Mouse (Mus musculus): ENCODE measurements around the gene Os9.
A peak's percentile ranks its signal among the peaks of the same experiment; 100 is the strongest.
"Not testable (repeated sequence)": the region's sequence is repeated elsewhere in the genome, so short reads cannot be mapped to it uniquely, and the experiment has no call there.

Os9 gene

GRCm38 (mm10) chr10:127080901-127081780 lies 39.8 kb downstream of the Os9 start:
- DNase-seq (ENCODE audit: low spot score in 2 of 2): no peak

DNA sequence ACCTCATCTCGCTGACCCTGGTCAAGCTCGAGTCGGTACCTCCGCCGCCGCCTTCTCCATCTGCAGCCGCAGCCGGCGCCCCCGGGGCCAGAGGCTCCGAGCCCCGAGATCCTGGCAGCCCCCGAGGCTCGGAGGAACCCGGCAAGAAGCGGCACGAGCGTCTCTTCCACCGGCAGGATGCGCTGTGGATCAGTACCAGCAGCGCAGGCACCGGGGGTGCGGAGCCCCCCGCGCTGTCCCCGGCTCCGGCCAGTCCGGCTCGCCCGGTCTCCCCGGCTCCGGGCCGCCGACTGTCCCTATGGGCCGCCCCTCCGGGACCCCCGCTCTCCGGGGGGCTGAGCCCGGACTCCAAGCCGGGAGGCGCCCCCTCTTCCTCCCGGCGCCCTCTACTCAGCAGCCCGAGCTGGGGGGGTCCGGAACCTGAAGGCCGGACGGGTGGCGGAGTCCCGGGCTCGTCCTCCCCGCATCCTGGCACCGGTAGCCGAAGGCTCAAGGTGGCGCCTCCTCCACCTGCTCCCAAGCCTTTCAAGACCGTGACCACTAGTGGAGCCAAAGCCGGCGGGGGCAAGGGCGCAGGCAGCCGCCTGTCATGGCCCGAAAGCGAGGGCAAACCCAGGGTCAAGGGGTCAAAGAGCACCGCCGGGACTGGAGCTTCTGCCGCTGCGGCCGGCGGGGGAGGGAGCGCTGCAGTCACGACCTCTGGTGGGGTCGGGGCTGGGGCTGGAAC lies 41.1 kb downstream of the Os9 start:
- DNase-seq (ENCODE audit: low spot score in 2 of 2): no peak

DNA sequence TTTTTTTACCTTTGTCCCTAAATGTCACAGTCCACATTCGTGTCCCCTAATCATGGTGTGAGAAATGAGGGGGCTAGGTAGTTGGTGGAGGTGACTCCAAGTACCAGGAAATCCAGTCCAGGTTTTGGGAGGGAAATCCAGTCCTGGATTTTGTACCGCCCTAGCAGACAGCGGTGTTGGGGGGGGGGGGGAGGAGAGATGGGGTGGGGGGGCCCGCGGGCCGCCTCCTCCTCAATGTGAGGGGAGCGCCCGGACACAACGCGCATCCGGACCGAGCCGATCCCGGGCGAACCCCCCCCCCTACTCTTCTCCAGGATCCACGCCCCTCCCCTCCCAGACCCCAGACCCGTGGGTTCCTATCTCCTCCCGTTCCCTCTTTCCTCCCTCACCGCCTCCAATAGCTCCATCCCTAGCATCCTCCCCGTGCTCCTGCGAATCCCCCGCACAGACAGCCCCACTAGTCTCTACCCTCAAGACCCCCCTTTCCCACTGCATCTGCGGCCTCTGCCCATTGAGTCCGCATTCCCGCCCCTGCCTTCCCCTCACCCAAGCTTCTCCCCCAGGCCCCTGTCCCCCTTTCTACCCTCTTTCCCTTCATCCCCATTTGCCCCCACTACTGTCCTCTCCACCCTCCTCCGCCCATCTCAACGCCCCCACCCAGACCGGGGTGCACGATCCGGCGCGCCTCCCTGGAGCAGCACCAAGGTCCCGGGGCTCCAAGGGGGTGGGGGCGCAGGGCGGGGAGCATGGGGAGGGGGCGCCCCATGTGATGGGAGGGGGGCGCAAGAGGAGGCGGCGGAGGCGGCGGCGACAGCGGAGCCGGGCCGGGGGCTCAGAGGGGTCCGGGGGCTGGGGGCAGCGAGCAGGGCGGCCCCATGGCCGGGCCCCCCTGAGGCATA lies 42.0 kb downstream of the Os9 start:
- DNase-seq (ENCODE audit: low spot score in 2 of 2): no peak

DNA sequence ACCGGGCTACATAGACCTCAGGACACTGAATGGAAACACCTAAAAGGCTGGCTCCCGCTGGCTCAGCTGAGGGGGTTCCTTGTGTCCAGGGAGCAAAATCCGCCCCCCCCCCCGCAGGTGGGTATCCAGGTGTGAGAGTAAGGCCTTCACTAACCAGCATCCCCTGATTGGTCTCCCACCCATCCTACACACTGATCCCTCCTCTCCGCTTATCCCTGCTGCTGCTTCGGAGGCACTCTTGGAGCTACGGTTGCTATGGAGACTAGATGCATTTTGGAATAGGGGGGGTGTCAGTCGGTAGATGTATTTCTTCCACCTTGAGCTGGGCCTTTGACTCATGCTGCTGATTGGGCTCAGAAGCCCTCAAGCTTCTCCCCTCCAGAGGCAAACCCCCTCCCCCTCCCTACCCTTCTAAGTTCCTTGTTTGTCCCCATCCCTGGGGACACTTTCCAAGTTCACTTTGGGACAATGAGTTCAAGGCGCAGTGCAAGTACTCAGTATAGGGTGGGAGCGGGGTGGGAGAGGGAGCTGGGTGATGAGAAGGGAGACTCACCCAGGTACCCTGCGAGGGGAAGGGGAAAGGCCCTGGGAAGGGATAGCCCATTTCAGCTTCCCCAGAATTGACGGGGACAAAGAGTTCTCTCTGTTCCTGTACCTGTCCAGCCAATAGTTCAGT lies 42.8 kb downstream of the Os9 start:
- DNase-seq (ENCODE audit: low spot score in 2 of 2): no peak

DNA sequence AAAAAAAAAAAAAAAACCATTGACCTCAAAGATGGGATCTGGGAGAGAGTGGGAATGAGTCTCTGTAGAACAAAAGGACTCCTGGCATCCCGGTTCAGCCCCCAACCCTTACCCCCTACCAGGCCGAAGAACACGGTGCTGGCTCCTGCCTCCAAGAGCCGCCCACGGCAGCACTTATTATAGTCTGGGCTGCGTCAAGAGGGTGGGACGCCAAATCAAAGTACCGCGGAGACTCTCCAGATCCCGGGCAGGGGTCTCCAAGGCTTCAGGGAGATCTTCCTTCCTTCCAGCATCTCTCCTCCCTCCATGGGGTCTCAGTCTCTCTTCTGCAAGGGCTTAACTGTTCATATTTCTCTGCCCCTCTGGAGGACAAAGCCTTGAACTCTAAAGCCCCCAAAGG lies 43.4 kb downstream of the Os9 start:
- no peak for DNase-seq (ENCODE audit: low spot score in 2 of 2)

DNA sequence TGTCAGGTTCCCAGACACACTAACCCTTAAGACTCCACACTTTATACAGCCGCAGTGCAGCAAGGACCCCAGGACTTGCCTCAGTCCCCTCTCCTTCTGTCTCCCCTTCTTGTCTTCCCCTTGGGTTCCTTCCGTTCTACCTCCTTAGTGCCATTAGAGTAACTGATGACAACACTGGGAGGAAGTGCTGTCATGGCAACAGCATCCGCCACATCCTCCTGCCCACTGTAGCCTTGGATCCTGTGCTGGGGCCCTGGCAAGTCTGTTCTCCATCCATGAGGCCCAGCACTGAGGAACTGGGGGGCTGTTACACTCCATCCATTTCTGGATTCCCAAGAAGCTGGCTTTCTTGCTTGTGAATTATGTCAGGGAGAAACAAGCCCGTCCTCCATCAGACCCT lies 44.8 kb downstream of the Os9 start:
- DNase-seq (ENCODE audit: low spot score in 2 of 2): peak; percentile 63 to 73

- DNase-seq (ENCODE audit: low spot score in 2 of 2): no peak
These were observed 45.3 kb downstream of the Os9 start for GRCm38 (mm10) chr10:127075651-127076050.

- DNase-seq (ENCODE audit: low spot score in 2 of 2): peak; percentile 81 to 86
These were observed 45.9 kb downstream of the Os9 start, which contains the start of gene Agap2 for GRCm38 (mm10) chr10:127075080-127075479. TSS of gene Agap2 (plus strand) at chr10:127075284.

- no peak for DNase-seq (ENCODE audit: low spot score in 2 of 2)
These were observed 47.0 kb downstream of the Os9 start for GRCm38 (mm10) chr10:127073981-127074380.

- DNase-seq (ENCODE audit: low spot score in 2 of 2): not testable (repeated sequence)
These were observed 48.0 kb downstream of the Os9 start for GRCm38 (mm10) chr10:127072969-127073368.

GRCm38 (mm10) chr10:127072270-127072669 lies 48.7 kb downstream of the Os9 start:
- not testable (repeated sequence) for DNase-seq (ENCODE audit: low spot score in 2 of 2)

DNA sequence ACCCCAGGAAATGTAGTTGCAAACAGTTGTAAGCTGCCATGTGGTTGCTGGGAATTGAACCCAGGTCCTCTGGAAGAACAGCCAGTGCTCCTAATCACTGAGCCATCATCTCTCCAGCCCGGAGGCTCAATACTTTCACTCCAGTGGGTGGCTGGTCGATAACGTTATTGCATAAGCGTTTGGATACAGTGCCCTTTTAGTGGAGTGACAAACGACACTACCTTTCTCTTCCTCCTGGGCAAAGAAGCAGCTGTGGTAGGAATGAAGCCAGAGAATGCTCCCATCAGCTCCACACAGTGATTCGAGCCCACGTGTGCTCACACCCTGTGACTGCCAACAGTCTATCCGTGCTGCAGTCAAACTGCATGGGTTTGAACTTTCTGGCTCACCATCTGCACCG lies 49.7 kb downstream of the Os9 start:
- no peak for DNase-seq (ENCODE audit: low spot score in 2 of 2)

DNA sequence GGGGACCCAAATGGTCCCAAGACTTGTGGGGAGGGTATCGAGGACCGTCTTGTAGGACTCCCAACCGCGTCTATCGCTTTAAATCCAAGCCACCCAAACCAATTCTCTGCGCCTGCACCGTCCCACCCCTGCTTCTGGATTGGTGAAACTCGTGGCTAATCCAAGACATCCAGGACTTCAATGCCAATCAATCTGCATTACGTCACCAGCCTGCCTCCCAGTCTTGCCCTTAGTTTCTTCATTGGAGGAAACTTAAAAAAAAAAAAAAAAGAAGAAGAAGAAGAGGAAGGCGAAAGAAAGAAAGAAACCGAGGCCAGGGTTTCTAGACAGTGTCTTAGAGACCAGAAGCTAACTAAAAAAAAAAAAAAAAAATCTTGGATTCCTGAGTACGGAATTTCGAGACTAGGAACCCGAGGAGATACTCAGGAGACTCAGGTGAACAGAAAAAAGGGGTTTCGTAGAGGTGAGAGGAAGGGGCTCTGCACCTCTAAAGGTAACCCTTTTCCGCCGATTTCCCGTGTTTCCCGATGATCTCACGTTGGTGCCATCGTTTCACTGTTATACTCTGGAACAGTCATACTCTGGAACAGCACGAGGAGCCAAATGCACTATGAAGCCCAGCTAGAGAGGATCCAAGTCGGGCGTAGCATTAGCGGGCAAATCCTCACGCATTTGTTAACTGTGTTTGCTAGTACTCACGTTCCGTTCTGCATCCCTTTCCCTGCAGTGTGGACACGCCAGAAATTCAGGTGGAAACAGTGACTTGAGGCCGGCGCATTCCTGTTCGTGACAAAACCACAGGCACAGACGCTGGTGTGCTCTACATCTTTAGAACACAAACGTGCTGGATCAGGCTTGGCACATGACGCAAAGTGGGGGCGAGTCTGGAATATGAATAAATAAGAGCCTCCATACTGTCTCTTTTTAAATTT lies 50.5 kb downstream of the Os9 start, which contains the start of gene Tspan31:
Tspan31 (minus strand) TSS at position 75 of the 932 bp plus-strand sequence.
- peak in 1 of 2 experiments; percentile 37 for DNase-seq (ENCODE audit: low spot score in 2 of 2)

- DNase-seq (ENCODE audit: low spot score in 2 of 2): no peak
These were observed 51.4 kb downstream of the Os9 start for GRCm38 (mm10) chr10:127069281-127070189.

DNA sequence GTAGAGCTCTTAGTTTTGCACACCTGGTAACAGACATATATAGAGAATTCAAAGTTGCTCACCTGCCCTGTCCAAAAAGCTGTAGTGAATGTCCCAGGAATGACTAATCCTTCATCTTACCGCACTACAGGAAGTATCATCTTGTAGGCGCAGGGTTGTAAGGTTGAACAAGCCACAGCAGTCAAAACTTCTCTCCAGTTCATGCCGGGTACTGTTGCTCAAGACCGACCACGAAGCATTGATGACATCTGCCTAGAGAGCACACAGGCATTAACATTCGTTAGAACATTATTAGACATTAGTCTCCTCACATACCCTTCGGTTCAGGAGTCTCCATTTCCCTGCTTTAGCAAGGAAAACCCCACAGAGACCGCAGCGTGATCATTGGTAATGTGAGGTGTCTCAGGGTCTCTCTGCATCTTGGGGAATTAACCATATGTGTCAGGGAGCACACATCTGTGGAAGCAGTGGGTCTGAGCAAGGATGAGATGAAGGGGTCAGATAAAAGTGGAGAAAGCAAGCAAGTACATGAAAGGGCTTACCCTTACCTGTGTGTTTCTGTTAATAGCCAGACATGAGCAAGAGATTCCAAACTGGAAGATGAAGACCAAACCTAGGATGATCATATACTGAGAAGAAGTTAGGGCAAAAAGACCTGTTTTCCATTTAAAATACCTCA lies 52.4 kb downstream of the Os9 start:
- no peak for DNase-seq (ENCODE audit: low spot score in 2 of 2)

- DNase-seq (ENCODE audit: low spot score in 2 of 2): no peak
These were observed 54.4 kb downstream of the Os9 start for GRCm38 (mm10) chr10:127066519-127067018.

GRCm38 (mm10) chr10:127065981-127066380 lies 55.0 kb downstream of the Os9 start:
- DNase-seq (ENCODE audit: low spot score in 2 of 2): no peak
